Mouse (Mus musculus): Measurements from ENCODE around the gene Gm37240. TPM values are rescaled to one million over a fixed set of nuclear protein-coding genes. Genes with fewer than 3 reads are reported as not detected.

Gene Gm37240
- polyA plus RNA-seq, 1 experiment from 2014 or later = 4.6 TPM

GRCm38 (mm10) chr3:85214926-85215325, 672.4 kb downstream of the Gm37240 start:
- H3K4me3 ChIP-seq (ENCODE audit: low read length) = no peak overlapping the region
- WGBS = 53% methylated on average over 5 of the region's 5 CpGs
- no peaks in the 10 kb centered on the region for H3K36me3 ChIP-seq (ENCODE audit: control insufficient read depth, insufficient read depth, low read length)
- H3K9ac ChIP-seq (ENCODE audit: low read length) = no peak overlapping the region
- H3K9me3 ChIP-seq (ENCODE audit: control insufficient read depth, low read length) = no peaks in the 10 kb centered on the region
- H3K27me3 ChIP-seq (ENCODE audit: control insufficient read depth, insufficient read depth, low read depth, low read length) = no peaks in the 10 kb centered on the region
- no peak overlapping the region for H3K27ac ChIP-seq (ENCODE audit: low read length)
- H3K4me2 ChIP-seq (ENCODE audit: low read depth, low read length) = no peak overlapping the region
- H3K4me1 ChIP-seq (replicated peaks; ENCODE audit: control insufficient read depth, insufficient read depth, low read length) = no peaks in the 10 kb centered on the region
- ATAC-seq (ENCODE audit: low read depth) = no peak

- ATAC-seq (ENCODE audit: low read depth) = no peak
- Histone ChIP-seq H3K4me2 (ENCODE audit: low read depth, low read length) (no peak overlapping the region), H3K9ac (ENCODE audit: low read length) (no peak overlapping the region), H3K36me3 (ENCODE audit: control insufficient read depth, insufficient read depth, low read length) (no peaks in the 10 kb centered on the region), H3K4me3 (ENCODE audit: low read length) (no peak overlapping the region), H3K4me1 (replicated peaks; ENCODE audit: control insufficient read depth, insufficient read depth, low read length) (no peaks in the 10 kb centered on the region), H3K27ac (ENCODE audit: low read length) (no peak overlapping the region), H3K27me3 (ENCODE audit: control insufficient read depth, insufficient read depth, low read depth, low read length) (no peaks in the 10 kb centered on the region), H3K9me3 (ENCODE audit: control insufficient read depth, low read length) (no peaks in the 10 kb centered on the region)
- 36% methylated on average over 9 of the region's 9 CpGs for WGBS
These were observed 674.5 kb downstream of the Gm37240 start for GRCm38 (mm10) chr3:85212751-85213350.

GRCm38 (mm10) chr3:85209887-85210844, 677.2 kb downstream of the Gm37240 start:
- no peaks in the 10 kb centered on the region for H3K27me3 ChIP-seq (ENCODE audit: control insufficient read depth, insufficient read depth, low read depth, low read length)
- H3K36me3 ChIP-seq (ENCODE audit: control insufficient read depth, insufficient read depth, low read length) = no peaks in the 10 kb centered on the region
- H3K9me3 ChIP-seq (ENCODE audit: control insufficient read depth, low read length) = no peaks in the 10 kb centered on the region
- no peaks in the 10 kb centered on the region for H3K4me1 ChIP-seq (replicated peaks; ENCODE audit: control insufficient read depth, insufficient read depth, low read length)
- no peak for ATAC-seq (ENCODE audit: low read depth)
- H3K4me2 ChIP-seq (ENCODE audit: low read depth, low read length) = no peak overlapping the region
- H3K9ac ChIP-seq (ENCODE audit: low read length) = no peak overlapping the region
- H3K4me3 ChIP-seq (ENCODE audit: low read length) = no peak overlapping the region
- no peak overlapping the region for H3K27ac ChIP-seq (ENCODE audit: low read length)
- 50% methylated on average over 17 of the region's 17 CpGs for WGBS

- Histone ChIP-seq H3K36me3 (ENCODE audit: control insufficient read depth, insufficient read depth, low read length) (no peaks in the 10 kb centered on the region), H3K9ac (ENCODE audit: low read length) (no peak overlapping the region), H3K9me3 (ENCODE audit: control insufficient read depth, low read length) (no peaks in the 10 kb centered on the region), H3K4me1 (replicated peaks; ENCODE audit: control insufficient read depth, insufficient read depth, low read length) (no peaks in the 10 kb centered on the region), H3K27ac (ENCODE audit: low read length) (no peak overlapping the region), H3K4me3 (ENCODE audit: low read length) (no peak overlapping the region), H3K4me2 (ENCODE audit: low read depth, low read length) (no peak overlapping the region), H3K27me3 (ENCODE audit: control insufficient read depth, insufficient read depth, low read depth, low read length) (no peaks in the 10 kb centered on the region)
- no peak for ATAC-seq (ENCODE audit: low read depth)
- WGBS = 79% methylated on average over 7 of the region's 7 CpGs
These were observed 680.8 kb downstream of the Gm37240 start for GRCm38 (mm10) chr3:85206475-85206874.

GRCm38 (mm10) chr3:85205911-85206310, 681.4 kb downstream of the Gm37240 start:
- no peak for ATAC-seq (ENCODE audit: low read depth)
- H3K27me3 ChIP-seq (ENCODE audit: control insufficient read depth, insufficient read depth, low read depth, low read length) = no peaks in the 10 kb centered on the region
- H3K4me2 ChIP-seq (ENCODE audit: low read depth, low read length) = no peak overlapping the region
- no peak overlapping the region for H3K4me3 ChIP-seq (ENCODE audit: low read length)
- H3K27ac ChIP-seq (ENCODE audit: low read length) = no peak overlapping the region
- no peaks in the 10 kb centered on the region for H3K9me3 ChIP-seq (ENCODE audit: control insufficient read depth, low read length)
- no peaks in the 10 kb centered on the region for H3K36me3 ChIP-seq (ENCODE audit: control insufficient read depth, insufficient read depth, low read length)
- H3K9ac ChIP-seq (ENCODE audit: low read length) = no peak overlapping the region
- 70% methylated on average over 4 of the region's 4 CpGs for WGBS
- no peaks in the 10 kb centered on the region for H3K4me1 ChIP-seq (replicated peaks; ENCODE audit: control insufficient read depth, insufficient read depth, low read length)

GRCm38 (mm10) chr3:85203659-85204058, 683.7 kb downstream of the Gm37240 start:
- no peak overlapping the region for H3K4me3 ChIP-seq (ENCODE audit: low read length)
- no peaks in the 10 kb centered on the region for H3K36me3 ChIP-seq (ENCODE audit: control insufficient read depth, insufficient read depth, low read length)
- H3K4me1 ChIP-seq (replicated peaks; ENCODE audit: control insufficient read depth, insufficient read depth, low read length) = no peaks in the 10 kb centered on the region
- H3K9me3 ChIP-seq (ENCODE audit: control insufficient read depth, low read length) = no peaks in the 10 kb centered on the region
- ATAC-seq (ENCODE audit: low read depth) = no peak
- H3K27ac ChIP-seq (ENCODE audit: low read length) = no peak overlapping the region
- no peaks in the 10 kb centered on the region for H3K27me3 ChIP-seq (ENCODE audit: control insufficient read depth, insufficient read depth, low read depth, low read length)
- 55% methylated on average over 9 of the region's 9 CpGs for WGBS
- no peak overlapping the region for H3K4me2 ChIP-seq (ENCODE audit: low read depth, low read length)
- H3K9ac ChIP-seq (ENCODE audit: low read length) = no peak overlapping the region

- Histone ChIP-seq H3K9ac (ENCODE audit: low read length) (no peak overlapping the region), H3K9me3 (ENCODE audit: control insufficient read depth, low read length) (no peaks in the 10 kb centered on the region), H3K4me3 (ENCODE audit: low read length) (no peak overlapping the region), H3K4me2 (ENCODE audit: low read depth, low read length) (no peak overlapping the region), H3K27ac (ENCODE audit: low read length) (no peak overlapping the region), H3K4me1 (replicated peaks; ENCODE audit: control insufficient read depth, insufficient read depth, low read length) (no peaks in the 10 kb centered on the region), H3K27me3 (ENCODE audit: control insufficient read depth, insufficient read depth, low read depth, low read length) (no peaks in the 10 kb centered on the region), H3K36me3 (ENCODE audit: control insufficient read depth, insufficient read depth, low read length) (no peaks in the 10 kb centered on the region)
- 49% methylated on average over 2 of the region's 3 CpGs for WGBS
- ATAC-seq (ENCODE audit: low read depth) = no peak
These were observed 684.6 kb downstream of the Gm37240 start for GRCm38 (mm10) chr3:85202726-85203125.

DNA sequence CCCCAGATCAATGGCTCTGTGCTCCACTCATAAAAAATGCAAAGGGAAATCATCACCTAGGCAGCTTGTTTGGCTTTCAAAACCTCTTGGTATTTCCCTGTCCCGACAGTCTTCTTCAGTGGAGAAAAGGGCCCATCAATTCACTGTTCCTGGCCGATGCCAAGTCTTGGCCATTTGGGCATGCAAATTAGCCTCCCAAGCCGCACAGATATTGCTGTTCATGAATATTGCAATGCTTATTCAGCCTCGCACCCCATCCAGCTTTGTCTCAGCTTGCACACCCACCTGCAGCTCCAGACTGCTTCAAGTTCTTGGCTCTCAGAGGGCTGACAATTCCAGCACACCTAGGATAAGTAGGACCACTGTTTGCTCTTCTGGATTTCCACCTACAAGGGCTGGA, 685.5 kb downstream of the Gm37240 start:
- Histone ChIP-seq H3K36me3 (ENCODE audit: control insufficient read depth, insufficient read depth, low read length) (no peaks in the 10 kb centered on the region), H3K4me3 (ENCODE audit: low read length) (no peak overlapping the region), H3K4me1 (replicated peaks; ENCODE audit: control insufficient read depth, insufficient read depth, low read length) (no peaks in the 10 kb centered on the region), H3K9me3 (ENCODE audit: control insufficient read depth, low read length) (no peaks in the 10 kb centered on the region), H3K27ac (ENCODE audit: low read length) (no peak overlapping the region), H3K9ac (ENCODE audit: low read length) (no peak overlapping the region), H3K27me3 (ENCODE audit: control insufficient read depth, insufficient read depth, low read depth, low read length) (no peaks in the 10 kb centered on the region), H3K4me2 (ENCODE audit: low read depth, low read length) (no peak overlapping the region)
- 90% methylated on average over 4 of the region's 4 CpGs for WGBS
- ATAC-seq (ENCODE audit: low read depth) = no peak

DNA sequence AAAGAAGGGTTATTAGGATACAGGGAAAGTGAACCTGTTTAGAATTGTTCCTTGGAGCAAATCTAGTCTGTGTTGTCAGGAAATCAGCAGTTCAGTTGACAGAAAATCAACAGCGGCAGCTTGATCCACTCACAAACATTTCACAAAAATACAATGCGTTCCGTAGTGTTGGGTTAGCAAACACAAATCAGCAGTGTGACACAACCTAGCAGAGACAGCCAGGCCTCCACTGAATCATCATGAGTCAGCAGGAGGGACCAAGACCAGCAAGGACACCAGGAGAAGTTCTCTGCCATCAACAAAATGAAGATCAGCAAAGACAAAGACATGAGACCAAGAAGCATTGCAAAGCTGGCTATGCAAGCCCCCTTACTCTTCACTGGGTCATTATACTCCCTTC, 688.8 kb downstream of the Gm37240 start:
- Histone ChIP-seq H3K9ac (ENCODE audit: low read length) (no peak overlapping the region), H3K27me3 (ENCODE audit: control insufficient read depth, insufficient read depth, low read depth, low read length) (no peaks in the 10 kb centered on the region), H3K36me3 (ENCODE audit: control insufficient read depth, insufficient read depth, low read length) (no peaks in the 10 kb centered on the region), H3K4me1 (replicated peaks; ENCODE audit: control insufficient read depth, insufficient read depth, low read length) (no peaks in the 10 kb centered on the region), H3K27ac (ENCODE audit: low read length) (no peak overlapping the region), H3K4me3 (ENCODE audit: low read length) (no peak overlapping the region), H3K9me3 (ENCODE audit: control insufficient read depth, low read length) (no peaks in the 10 kb centered on the region), H3K4me2 (ENCODE audit: low read depth, low read length) (no peak overlapping the region)
- WGBS = 86% methylated on average over 3 of the region's 3 CpGs
- no peak for ATAC-seq (ENCODE audit: low read depth)
